Mouse (Mus musculus) limb, embryonic 11.5 days (tissue): ENCODE data around the gene Gemin4. TPM values are rescaled to one million over a fixed set of nuclear protein-coding genes. Genes with fewer than 3 reads are reported as not detected.

ENCODE experiments used
- ATAC-seq: fragments of 200-750 bp; cut with Nextera tagmentation; 2 replicates; pipeline ENCODE4 v1.8.0; 2017; ENCODE audit warnings: low read depth; ENCODE audit not compliant: insufficient number of reproducible peaks, low FRiP score, low TSS enrichment
- DNase-seq: peaks from one replicate; pipeline ENCODE4 v3.0.0-alpha.2; 2015; ENCODE audit warnings: low spot score
- H3K27ac ChIP-seq: fragments of 300-500 bp; sonication (generic); replicated peaks from 2 replicates; pipeline ENCODE4 v1.5.1; 2014; ENCODE audit warnings: low read depth, mild to moderate bottlenecking, low read length
- H3K27me3 ChIP-seq: fragments of 300-500 bp; sonication (generic); 2 replicates; pipeline ENCODE4 v1.6.1; 2014; ENCODE audit warnings: mild to moderate bottlenecking, low read length, mixed read lengths; ENCODE audit not compliant: control insufficient read depth, insufficient read depth
- H3K36me3 ChIP-seq: fragments of 300-500 bp; sonication (generic); 2 replicates; pipeline ENCODE4 v1.6.1; 2014; ENCODE audit warnings: mild to moderate bottlenecking, low read length, moderate library complexity, mixed read lengths; ENCODE audit not compliant: control insufficient read depth, insufficient read depth
- H3K4me1 ChIP-seq: fragments of 300-500 bp; sonication (generic); 2 replicates; pipeline ENCODE4 v1.6.1; 2014; ENCODE audit warnings: low read length, mixed read lengths; ENCODE audit not compliant: control insufficient read depth, insufficient read depth
- H3K4me2 ChIP-seq: fragments of 300-500 bp; sonication (generic); 2 replicates; pipeline ENCODE4 v1.6.1; 2014; ENCODE audit warnings: low read depth, mild to moderate bottlenecking, moderate library complexity; ENCODE audit not compliant: severe bottlenecking
- H3K4me3 ChIP-seq: fragments of 300-500 bp; sonication (generic); 2 replicates; pipeline ENCODE4 v1.5.1; 2014; ENCODE audit warnings: low read depth, low read length
- H3K9ac ChIP-seq: fragments of 300-500 bp; sonication (generic); 2 replicates; pipeline ENCODE4 v1.6.1; 2014; ENCODE audit warnings: mild to moderate bottlenecking, low read length
- H3K9me3 ChIP-seq: fragments of 300-500 bp; sonication (generic); 2 replicates; pipeline ENCODE4 v1.6.1; 2016; ENCODE audit warnings: low read length; ENCODE audit not compliant: control insufficient read depth
- WGBS: fragments of 180-500 bp; shearing (Covaris S2); extraction: QIAGEN DNeasy Blood & Tissue Kit; methylation state at CpG from one replicate; pipeline ENCODE4 v1.1.7; 2014; 5-methylcytosine and 5-hydroxymethylcytosine counted together
- polyA plus RNA-seq: library from polyadenylated mRNA; unstranded; fragments of >200 nt; fragmentation: Nextera tagmentation; extraction: Ambion mirVana; gene quantifications from 2 replicates; pipeline ENCODE4 v1.2.1, GENCODE M21; 2014

Gemin4 gene
- polyA plus RNA-seq, 1 experiment from 2014 or later = 55.4 TPM

- H3K4me3 ChIP-seq = peak within 1 kb of the TSS; percentile 88
- H3K27me3 ChIP-seq = no peaks in the 10 kb centered on the region
- ATAC-seq (peak; percentile 87; the same call in 1 of the 2 replicates), DNase-seq (peak; percentile 89)
- H3K36me3 ChIP-seq = no peaks in the 10 kb centered on the region
- no peak within 1 kb of the TSS; the same call in 1 of the 2 replicates for H3K27ac ChIP-seq
- no peaks in the 10 kb centered on the region for H3K9me3 ChIP-seq
- peak within 1 kb of the TSS; percentile 64 for H3K9ac ChIP-seq
- peak within 1 kb of the TSS; percentile 66 for H3K4me2 ChIP-seq
- H3K4me1 ChIP-seq = peaks cover 3% of the 10 kb centered on the region; the same call in 1 of the 2 replicates
- WGBS = under 1% methylated on average over 37 of the region's 37 CpGs
Measured at GRCm38 (mm10) chr11:76179495-76180145, 37.8 kb downstream of the Gemin4 start, which contains the start of the genes Vps53 and Fam57a. Gene Vps53, minus strand, starts transcription at chr11:76179647. Gene Fam57a, plus strand, starts transcription at chr11:76179671.

GRCm38 (mm10) chr11:76178726-76179494 is 38.6 kb downstream of the Gemin4 start:
- H3K27me3 ChIP-seq = no peaks in the 10 kb centered on the region
- WGBS = 3% methylated on average over 28 of the region's 28 CpGs
- H3K9ac ChIP-seq = peak overlapping the region; percentile 64
- peak overlapping the region; percentile 66 for H3K4me2 ChIP-seq
- H3K36me3 ChIP-seq = no peaks in the 10 kb centered on the region
- H3K4me3 ChIP-seq = peak overlapping the region; percentile 88
- H3K27ac ChIP-seq = no peak overlapping the region; the same call in 1 of the 2 replicates
- peak; percentile 60; the same call in 1 of the 2 replicates for ATAC-seq
- DNase-seq = peak; percentile 30
- peaks cover 3% of the 10 kb centered on the region; the same call in 1 of the 2 replicates for H3K4me1 ChIP-seq
- no peaks in the 10 kb centered on the region for H3K9me3 ChIP-seq

GRCm38 (mm10) chr11:76170207-76170606 is 47.3 kb downstream of the Gemin4 start:
- no peaks in the 10 kb centered on the region for H3K27me3 ChIP-seq
- ATAC-seq (no peak), DNase-seq (no peak)
- H3K9me3 ChIP-seq = no peaks in the 10 kb centered on the region
- H3K4me1 ChIP-seq = no peaks in the 10 kb centered on the region
- no peak overlapping the region for H3K4me2 ChIP-seq
- no peak overlapping the region for H3K27ac ChIP-seq
- WGBS = 76% methylated on average over 5 of the region's 5 CpGs
- H3K9ac ChIP-seq = no peak overlapping the region
- no peaks in the 10 kb centered on the region for H3K36me3 ChIP-seq
- H3K4me3 ChIP-seq = no peak overlapping the region

GRCm38 (mm10) chr11:76168976-76169375 is 48.5 kb downstream of the Gemin4 start:
- no peak for DNase-seq
- 90% methylated on average over 3 of the region's 3 CpGs for WGBS
- no peak for ATAC-seq

GRCm38 (mm10) chr11:76167079-76167765 is 50.2 kb downstream of the Gemin4 start:
- Histone ChIP-seq H3K9me3 (no peaks in the 10 kb centered on the region), H3K4me1 (no peaks in the 10 kb centered on the region), H3K27me3 (no peaks in the 10 kb centered on the region), H3K4me3 (no peak overlapping the region), H3K36me3 (peaks cover 3% of the 10 kb centered on the region; the same call in 1 of the 2 replicates), H3K27ac (no peak overlapping the region), H3K4me2 (no peak overlapping the region), H3K9ac (no peak overlapping the region)
- WGBS = 40% methylated on average over 5 of the region's 5 CpGs
- no peak for ATAC-seq
- DNase-seq = peak; percentile 84

More at GRCm38 (mm10) chr11:76168976-76169375, 48.5 kb downstream of the Gemin4 start:
- Histone ChIP-seq H3K27ac (no peak overlapping the region), H3K4me2 (no peak overlapping the region), H3K9me3 (no peaks in the 10 kb centered on the region), H3K36me3 (no peaks in the 10 kb centered on the region), H3K9ac (no peak overlapping the region), H3K4me3 (no peak overlapping the region), H3K4me1 (no peaks in the 10 kb centered on the region), H3K27me3 (no peaks in the 10 kb centered on the region)

GRCm38 (mm10) chr11:76166657-76167056 is 50.8 kb downstream of the Gemin4 start:
- no peak for ATAC-seq
- Histone ChIP-seq H3K4me1 (no peaks in the 10 kb centered on the region), H3K4me2 (no peak overlapping the region), H3K9me3 (no peaks in the 10 kb centered on the region), H3K4me3 (no peak overlapping the region), H3K27me3 (no peaks in the 10 kb centered on the region), H3K36me3 (peaks cover 3% of the 10 kb centered on the region; the same call in 1 of the 2 replicates), H3K9ac (no peak overlapping the region), H3K27ac (no peak overlapping the region)
- DNase-seq = no peak
- WGBS = 94% methylated on average over 4 of the region's 4 CpGs

Other genes starting within 250 kb of the Gemin4 start
- 0.16 TPM in 1 of 2 replicates, not detected in the other for gene 1700016K19Rik, start 217.8 kb downstream of the Gemin4 start, polyA plus RNA-seq
- gene Rflnb, start 189.9 kb downstream of the Gemin4 start, polyA plus RNA-seq = 35.6 and 47.4 TPM in 2 replicates
- gene Vps53, start 38.0 kb downstream of the Gemin4 start, polyA plus RNA-seq = 36.6 and 40.4 TPM in 2 replicates
- gene Fam57a, start 38.0 kb downstream of the Gemin4 start, polyA plus RNA-seq = 37.0 TPM in 2 replicates
- gene Dbil5, start 56 bp downstream of the Gemin4 start, polyA plus RNA-seq = 0.95 TPM in 1 of 2 replicates, not detected in the other
- gene Mrm3, start 26.1 kb upstream of the Gemin4 start, polyA plus RNA-seq = 23.9 and 24.0 TPM in 2 replicates
- 136 TPM in 2 replicates for gene Glod4, start 26.1 kb upstream of the Gemin4 start, polyA plus RNA-seq
- gene Nxn, start 181.5 kb upstream of the Gemin4 start, polyA plus RNA-seq = 45.7 and 57.3 TPM in 2 replicates
- 135 and 152 TPM in 2 replicates for gene Timm22, start 189.3 kb upstream of the Gemin4 start, polyA plus RNA-seq